Mouse (Mus musculus): Measurements from ENCODE around the gene Ttc28.

DNA sequence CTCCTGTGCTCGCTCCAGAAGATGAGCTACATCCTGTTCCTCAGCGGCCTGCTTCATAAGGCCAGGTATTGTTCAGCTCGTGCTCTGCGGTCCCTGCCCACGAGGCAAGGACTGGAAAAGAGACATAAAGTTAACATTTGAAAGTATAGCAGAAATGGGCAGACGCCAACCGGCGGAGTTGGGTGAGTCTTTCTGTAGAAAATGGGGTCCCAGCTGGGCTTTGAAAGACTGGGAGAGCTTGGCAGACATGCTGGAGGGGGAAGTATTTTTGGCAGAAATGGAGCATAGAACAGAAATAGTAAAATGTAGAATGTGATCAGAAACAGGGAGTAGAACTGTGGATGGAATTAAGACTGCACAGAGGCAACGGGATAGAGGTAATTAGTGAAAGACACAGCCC is 149.3 kb downstream of the Ttc28 start:
- TF ChIP-seq CTCF (IDR thresholded peaks at IDR 0.05; ENCODE audit: control insufficient read depth, insufficient read depth, insufficient read length) = no peak
- no peak for TF ChIP-seq CEBPB (IDR thresholded peaks at IDR 0.05; ENCODE audit: low read depth)
